Mouse (Mus musculus) large intestine, adult 2 months (tissue): Measurements from ENCODE around the gene Egflam. TPM values are rescaled to one million over a fixed set of nuclear protein-coding genes. Genes with fewer than 3 reads are reported as not detected.

Source experiments
- DNase-seq: peaks from one replicate; pipeline ENCODE4 v3.0.0-alpha.2; 2012; ENCODE audit warnings: low read depth, low spot score
- WGBS: fragments of 180-500 bp; shearing (Covaris S2); methylation state at CpG from one replicate; pipeline ENCODE4 v1.1.7; 2018; 5-methylcytosine and 5-hydroxymethylcytosine counted together
- polyA plus RNA-seq: library from polyadenylated mRNA; depleted of rRNA; stranded (reverse); fragments of >200 nt; gene quantifications from 2 replicates; pipeline ENCODE4 v1.2.3, GENCODE M21; 2012; rRNA removed

Gene Egflam
- polyA plus RNA-seq, result 1.1 and 2.7 TPM in 2 replicates

- DNase-seq, result no peak
- WGBS, result 1% methylated on average over 62 of the region's 62 CpGs
Observed at GRCm38 (mm10) chr15:7397818-7398608, at the start of gene Egflam. Egflam (minus strand) TSS chr15:7398395.

GRCm38 (mm10) chr15:7443396-7444315, 45.5 kb upstream of the Egflam start:
- no peak for DNase-seq
- WGBS, result 57% methylated on average over 17 of the region's 17 CpGs

GRCm38 (mm10) chr15:7442148-7443100, 44.2 kb upstream of the Egflam start:
- DNase-seq, result no peak
- 48% methylated on average over 16 of the region's 16 CpGs for WGBS

GRCm38 (mm10) chr15:7424282-7424681, 26.1 kb upstream of the Egflam start:
- 67% methylated on average over 2 of the region's 2 CpGs for WGBS
- no peak for DNase-seq

GRCm38 (mm10) chr15:7404521-7404920, 6.3 kb upstream of the Egflam start:
- DNase-seq, result no peak
- 77% methylated on average over 8 of the region's 8 CpGs for WGBS

- no peak for DNase-seq
- 6% methylated on average over 17 of the region's 17 CpGs for WGBS
Observed at GRCm38 (mm10) chr15:7398609-7399540, 680 bp upstream of the Egflam start.

- no peak for DNase-seq
- WGBS, result 7% methylated on average over 8 of the region's 8 CpGs
Observed at GRCm38 (mm10) chr15:7397446-7397817, 763 bp downstream of the Egflam start.

GRCm38 (mm10) chr15:7383349-7383748, 14.8 kb downstream of the Egflam start:
- no peak for DNase-seq
- 86% methylated on average over 4 of the region's 4 CpGs for WGBS

GRCm38 (mm10) chr15:7382457-7382856, 15.7 kb downstream of the Egflam start:
- no peak for DNase-seq
- WGBS, result 54% methylated on average over 10 of the region's 10 CpGs

GRCm38 (mm10) chr15:7352635-7353051, 45.6 kb downstream of the Egflam start:
- 85% methylated on average over 1 of the region's 1 CpGs for whole genome bisulfite sequencing
- no peak for DNase-seq

GRCm38 (mm10) chr15:7340703-7341309, 57.4 kb downstream of the Egflam start:
- DNase-seq, result no peak
- WGBS, result 67% methylated on average over 5 of the region's 5 CpGs

- 79% methylated on average over 11 of the region's 11 CpGs for WGBS
- DNase-seq, result no peak
Observed at GRCm38 (mm10) chr15:7334517-7335298, 63.5 kb downstream of the Egflam start.

- no peak for DNase-seq
- WGBS, result 88% methylated on average over 1 of the region's 1 CpGs
Observed at GRCm38 (mm10) chr15:7332875-7333274, 65.3 kb downstream of the Egflam start.

- no peak for DNase-seq
- 83% methylated on average over 2 of the region's 2 CpGs for WGBS
Observed at GRCm38 (mm10) chr15:7322599-7323311, 75.4 kb downstream of the Egflam start.

GRCm38 (mm10) chr15:7320901-7321300, 77.3 kb downstream of the Egflam start:
- DNase-seq, result no peak
- 30% methylated on average over 4 of the region's 4 CpGs for WGBS

GRCm38 (mm10) chr15:7315539-7315938, 82.7 kb downstream of the Egflam start:
- 67% methylated on average over 9 of the region's 9 CpGs for WGBS
- no peak for DNase-seq

- 85% methylated on average over 4 of the region's 4 CpGs for WGBS
- no peak for DNase-seq
Observed at GRCm38 (mm10) chr15:7308711-7309110, 89.5 kb downstream of the Egflam start.
